Mouse (Mus musculus) thymus, adult 2 months (tissue): ENCODE measurements around the gene Tbx10.

Experiments used
- CTCF ChIP-seq: fragments of 200-500 bp; IDR thresholded peaks from 2 replicates; pipeline ENCODE4 v1.5.1; 2012; ENCODE audit warnings: mild to moderate bottlenecking, control low read depth, low read length, moderate library complexity, borderline replicate concordance; ENCODE audit not compliant: control insufficient read depth, poor library complexity, insufficient read depth; ENCODE audit errors: extremely low read depth
- POLR2A ChIP-seq: fragments of 200-500 bp; IDR thresholded peaks from 2 replicates; pipeline ENCODE4 v1.6.1; 2012; ENCODE audit warnings: mild to moderate bottlenecking, low read length, control low read depth, moderate library complexity; ENCODE audit not compliant: control insufficient read depth, poor library complexity, insufficient read depth; ENCODE audit errors: extremely low read depth

DNA sequence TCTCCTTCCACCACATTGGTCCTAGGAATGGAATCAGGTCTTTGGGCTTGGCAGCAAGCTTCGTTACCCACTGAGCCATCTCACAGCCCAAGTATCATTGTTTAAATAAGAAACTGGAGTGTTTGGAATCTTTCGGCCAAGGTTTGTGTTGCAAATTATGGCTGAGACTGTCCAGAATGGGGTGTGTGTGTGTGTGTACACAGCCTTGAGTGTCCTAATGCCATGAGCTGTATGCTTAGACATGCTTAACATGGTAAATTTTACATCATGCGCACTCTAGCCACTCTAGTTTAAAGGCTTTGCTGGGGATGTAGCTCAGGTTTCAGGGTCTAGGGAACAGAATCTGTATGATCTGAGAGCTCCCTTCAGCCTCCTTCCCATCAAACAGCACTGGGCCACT is 3.0 kb downstream of the Tbx10 start:
- no peak for TF ChIP-seq CTCF
- no peak for TF ChIP-seq POLR2A
